Mouse (Mus musculus) MEL (cell line): ENCODE data around the gene Pitx2. TPM values are rescaled to one million over a fixed set of nuclear protein-coding genes. Genes with fewer than 3 reads are reported as not detected.

ENCODE experiments used
- DNase-seq: peaks from one replicate; pipeline ENCODE4 v3.0.0; 2011; ENCODE audit warnings: low read depth, low spot score
- H3K27ac ChIP-seq: 2 replicates; pipeline ENCODE4 v1.5.1; 2012; ENCODE audit warnings: low read depth, mild to moderate bottlenecking, control low read depth, low read length, moderate library complexity; ENCODE audit not compliant: control insufficient read depth
- H3K27me3 ChIP-seq, 2 experiments: fragments of 150-350 bp in 1 of 2; sonication (generic) in 1 of 2; 2 replicates each; pipeline ENCODE4 v1.6.1; 2012; ENCODE audit warnings: low read length in 2 of 2, mild to moderate bottlenecking in 2 of 2, improper control_type of control experiment in 1 of 2, moderate library complexity in 1 of 2; ENCODE audit not compliant: insufficient read depth in 2 of 2, control insufficient read depth in 1 of 2
- H3K36me3 ChIP-seq, 2 experiments: 2 replicates each; pipeline ENCODE4 v1.6.1; 2012 to 2014; ENCODE audit warnings: low read length in 2 of 2, improper control_type of control experiment in 1 of 2, inconsistent platforms in 1 of 2, mild to moderate bottlenecking in 1 of 2; ENCODE audit not compliant: insufficient read depth in 2 of 2, control insufficient read depth in 1 of 2
- H3K4me1 ChIP-seq, 2 experiments: fragments of 150-350 bp in 1 of 2; sonication (generic) in 1 of 2; 2 replicates each; pipeline ENCODE4 v1.6.1; 2012; ENCODE audit warnings: low read length in 2 of 2, improper control_type of control experiment in 1 of 2, mild to moderate bottlenecking in 1 of 2; ENCODE audit not compliant: insufficient read depth in 2 of 2, control insufficient read depth in 1 of 2
- H3K4me3 ChIP-seq, 2 experiments: fragments of 150-350 bp in 1 of 2; sonication (generic) in 1 of 2; 2 replicates each; pipeline ENCODE4 v1.5.1; 2012; ENCODE audit warnings: low read depth in 2 of 2, low read length in 2 of 2, mild to moderate bottlenecking in 2 of 2, moderate library complexity in 2 of 2, control low read depth in 1 of 2, improper control_type of control experiment in 1 of 2; ENCODE audit not compliant: control insufficient read depth in 1 of 2, insufficient read depth in 1 of 2
- H3K79me2 ChIP-seq: 2 replicates; pipeline ENCODE4 v1.6.1; 2012; ENCODE audit warnings: mild to moderate bottlenecking, low read length, moderate library complexity; ENCODE audit not compliant: control insufficient read depth, poor library complexity, insufficient read depth
- H3K9ac ChIP-seq: 2 replicates; pipeline ENCODE4 v1.6.1; 2012; ENCODE audit warnings: low read depth, mild to moderate bottlenecking, control low read depth, low read length, moderate library complexity; ENCODE audit not compliant: control insufficient read depth, poor library complexity, severe bottlenecking
- H3K9me3 ChIP-seq: fragments of 150-350 bp; sonication (generic); replicated peaks from 2 replicates; pipeline ENCODE4 v1.6.1; 2012; ENCODE audit warnings: mild to moderate bottlenecking, low read length, improper control_type of control experiment, moderate library complexity; ENCODE audit not compliant: insufficient read depth
- BHLHE40 ChIP-seq: IDR thresholded peaks from 2 replicates; pipeline ENCODE4 v1.6.1; 2012; ENCODE audit warnings: low read depth, mild to moderate bottlenecking, inconsistent platforms, low read length, improper control_type of control experiment, borderline replicate concordance
- CHD1 ChIP-seq: IDR thresholded peaks from 2 replicates; pipeline ENCODE4 v1.6.1; 2012; ENCODE audit warnings: low read depth, mild to moderate bottlenecking, inconsistent platforms, low read length, improper control_type of control experiment
- CHD2 ChIP-seq: IDR thresholded peaks from 2 replicates; pipeline ENCODE4 v1.6.1; 2011; ENCODE audit warnings: low read length, improper control_type of control experiment
- E2F4 ChIP-seq: IDR thresholded peaks from 2 replicates; pipeline ENCODE4 v1.6.1; 2011; ENCODE audit warnings: low read depth, low read length, improper control_type of control experiment, borderline replicate concordance
- ELF1 ChIP-seq: IDR thresholded peaks from 2 replicates; pipeline ENCODE4 v1.6.1; 2014; ENCODE audit warnings: low read depth, mild to moderate bottlenecking, inconsistent platforms, low read length, improper control_type of control experiment, moderate library complexity
- GABPA ChIP-seq: IDR thresholded peaks from 2 replicates; pipeline ENCODE4 v1.6.1; 2012; ENCODE audit warnings: low read depth, mild to moderate bottlenecking, inconsistent platforms, low read length, improper control_type of control experiment, moderate library complexity
- GATA1 ChIP-seq: IDR thresholded peaks from 2 replicates; pipeline ENCODE4 v1.6.1; 2011; ENCODE audit warnings: low read depth, low read length, improper control_type of control experiment
- HCFC1 ChIP-seq: IDR thresholded peaks from 2 replicates; pipeline ENCODE4 v1.6.1; 2012; ENCODE audit warnings: low read depth, mild to moderate bottlenecking, inconsistent platforms, low read length, improper control_type of control experiment, moderate library complexity
- JUND ChIP-seq: IDR thresholded peaks from 2 replicates; pipeline ENCODE4 v1.6.1; 2011; ENCODE audit warnings: low read depth, mild to moderate bottlenecking, improper control_type of control experiment, low read length
- MAX ChIP-seq: IDR thresholded peaks from 2 replicates; pipeline ENCODE4 v1.6.1; 2011; ENCODE audit warnings: low read length, improper control_type of control experiment
- MAZ ChIP-seq: IDR thresholded peaks from 2 replicates; pipeline ENCODE4 v1.6.1; 2012; ENCODE audit warnings: low read depth, mild to moderate bottlenecking, inconsistent platforms, low read length, improper control_type of control experiment
- MEF2A ChIP-seq: IDR thresholded peaks from 2 replicates; pipeline ENCODE4 v1.6.1; 2014; ENCODE audit warnings: low read depth, mild to moderate bottlenecking, inconsistent platforms, low read length, improper control_type of control experiment; ENCODE audit not compliant: poor library complexity, insufficient replicate concordance, severe bottlenecking; ENCODE audit errors: extremely low read depth
- MXI1 ChIP-seq: IDR thresholded peaks from 2 replicates; pipeline ENCODE4 v1.6.1; 2011; ENCODE audit warnings: mild to moderate bottlenecking, low read depth, low read length, improper control_type of control experiment
- MYB ChIP-seq: IDR thresholded peaks from 2 replicates; pipeline ENCODE4 v1.6.1; 2011; ENCODE audit warnings: mild to moderate bottlenecking, low read depth, low read length, improper control_type of control experiment
- MYC ChIP-seq: IDR thresholded peaks from 2 replicates; pipeline ENCODE4 v1.6.1; 2011; ENCODE audit warnings: low read depth, mild to moderate bottlenecking, low read length, improper control_type of control experiment, moderate library complexity
- NRF1 ChIP-seq: IDR thresholded peaks from 2 replicates; pipeline ENCODE4 v1.6.1; 2014; ENCODE audit warnings: low read depth, mild to moderate bottlenecking, inconsistent platforms, low read length, improper control_type of control experiment, moderate library complexity; ENCODE audit not compliant: poor library complexity, insufficient read depth, severe bottlenecking
- SIN3A ChIP-seq: IDR thresholded peaks from 2 replicates; pipeline ENCODE4 v1.6.1; 2012; ENCODE audit warnings: low read length, improper control_type of control experiment, inconsistent platforms
- TAL1 ChIP-seq: IDR thresholded peaks from 2 replicates; pipeline ENCODE4 v1.6.1; 2012; ENCODE audit warnings: mild to moderate bottlenecking, inconsistent platforms, low read length, moderate library complexity, mixed read lengths
- TBP ChIP-seq: IDR thresholded peaks from 2 replicates; pipeline ENCODE4 v1.8.0; 2011; ENCODE audit warnings: low read depth, low read length, improper control_type of control experiment
- UBTF ChIP-seq: IDR thresholded peaks from 2 replicates; pipeline ENCODE4 v1.6.1; 2012; ENCODE audit warnings: low read depth, mild to moderate bottlenecking, inconsistent platforms, low read length, improper control_type of control experiment, moderate library complexity, borderline replicate concordance; ENCODE audit not compliant: insufficient read depth
- USF1 ChIP-seq: IDR thresholded peaks from 2 replicates; pipeline ENCODE4 v1.6.1; 2014; ENCODE audit warnings: low read depth, mild to moderate bottlenecking, inconsistent platforms, low read length, improper control_type of control experiment, moderate library complexity
- ZC3H11A ChIP-seq: IDR thresholded peaks from 2 replicates; pipeline ENCODE4 v1.6.1; 2012; ENCODE audit warnings: low read depth, mild to moderate bottlenecking, inconsistent platforms, low read length, improper control_type of control experiment
- ZKSCAN1 ChIP-seq: IDR thresholded peaks from 2 replicates; pipeline ENCODE4 v1.6.1; 2012; ENCODE audit warnings: low read depth, mild to moderate bottlenecking, inconsistent platforms, low read length, improper control_type of control experiment, moderate library complexity
- ZMIZ1 ChIP-seq: IDR thresholded peaks from 2 replicates; pipeline ENCODE4 v1.6.1; 2012; ENCODE audit warnings: low read depth, mild to moderate bottlenecking, inconsistent platforms, low read length, improper control_type of control experiment, moderate library complexity
- polyA plus RNA-seq, 2 experiments: library from polyadenylated mRNA; stranded (reverse) in 1 of 2; unstranded in 1 of 2; fragments of >175 nt in 1 of 2; fragments of >200 nt in 1 of 2; gene quantifications; 2 replicates each; pipeline versions ENCODE4 v1.2.1 to v1.2.4; 2012; ENCODE audit warnings: low replicate concordance in 2 of 2, low read depth in 1 of 2; ENCODE audit not compliant: insufficient read length in 2 of 2, insufficient read depth in 1 of 2, missing spikeins in 1 of 2
- total RNA-seq: library from RNA; depleted of rRNA; stranded (reverse); fragments of 300-350 nt; gene quantifications from 2 replicates; pipeline ENCODE4 v1.2.3, GENCODE M21; 2012

The Pitx2 gene
- total and polyA plus RNA-seq, 3 experiments = not detected

- H3K27me3 ChIP-seq = no peaks in the 10 kb centered on the region
- H3K36me3 ChIP-seq = no peaks in the 10 kb centered on the region
- no peaks in the 10 kb centered on the region for H3K79me2 ChIP-seq
- TF ChIP-seq CHD1 = no peak
- no peak for TF ChIP-seq BHLHE40
- no peak for TF ChIP-seq ZMIZ1
- TF ChIP-seq E2F4 = no peak
- TF ChIP-seq USF1 = no peak
- no peak for TF ChIP-seq GATA1
- TF ChIP-seq ELF1 = no peak
- no peak for TF ChIP-seq GABPA
- no peak for TF ChIP-seq MYB
- TF ChIP-seq NRF1 = no peak
- TF ChIP-seq JUND = no peak
- TF ChIP-seq SIN3A = no peak
- no peak for TF ChIP-seq MEF2A
- TF ChIP-seq MXI1 = no peak
- TF ChIP-seq CHD2 = no peak
- TF ChIP-seq UBTF = no peak
- TF ChIP-seq ZKSCAN1 = no peak
- TF ChIP-seq TBP = no peak
- TF ChIP-seq MAX = no peak
- no peak overlapping the region for H3K27ac ChIP-seq
- H3K9ac ChIP-seq = no peak overlapping the region
- no peaks in the 10 kb centered on the region for H3K9me3 ChIP-seq
- H3K4me3 ChIP-seq = no peak overlapping the region
- H3K4me1 ChIP-seq = no peaks in the 10 kb centered on the region
- no peak for DNase-seq
Observed at GRCm38 (mm10) chr3:129223401-129223800, 23.7 kb downstream of the Pitx2 start.

GRCm38 (mm10) chr3:129223964-129224805, 24.5 kb downstream of the Pitx2 start:
- no peaks in the 10 kb centered on the region for H3K4me1 ChIP-seq
- no peaks in the 10 kb centered on the region for H3K36me3 ChIP-seq
- no peaks in the 10 kb centered on the region for H3K27me3 ChIP-seq
- no peak for DNase-seq
- no peaks in the 10 kb centered on the region for H3K79me2 ChIP-seq
- H3K4me3 ChIP-seq = no peak overlapping the region
- no peak overlapping the region for H3K27ac ChIP-seq
- H3K9ac ChIP-seq = no peak overlapping the region
- H3K9me3 ChIP-seq = no peaks in the 10 kb centered on the region
- no peak for TF ChIP-seq ZC3H11A
- TF ChIP-seq TAL1 = no peak
- no peak for TF ChIP-seq JUND
- no peak for TF ChIP-seq MYC
- no peak for TF ChIP-seq ZKSCAN1
- no peak for TF ChIP-seq MAZ
- no peak for TF ChIP-seq MEF2A
- TF ChIP-seq UBTF = no peak
- no peak for TF ChIP-seq HCFC1
- no peak for TF ChIP-seq USF1
